ENCODE assay signal across 9 mouse cellular contexts in genomic region chr11:51391548-51391947, GRCm38 (mm10).
DNase-seq lines count a peak whose midpoint lies in the region; ATAC-seq and TF ChIP-seq lines count a peak whose summit lies in the region.
"Had no signal": no experiment of that assay in that cellular context is flagged by ENCODE, and none has a peak within 500 bp of the region (broad histone marks: within the 10 kb centered on the region; RNA-seq: fewer than 3 reads in every experiment).

No protein-coding gene starts in this region.

- peak overlapping the region; percentile 0; the same call in 1 of the 2 replicates for H3K27ac ChIP-seq in forebrain, postnatal 0 days (ENCODE audit: low read depth, low read length)
- no peak overlapping the region; the same call in 1 of the 2 replicates for H3K27ac ChIP-seq in left cerebral cortex, adult 2 months
- H3K27ac ChIP-seq: lung, embryonic 15.5 days had no signal

- intact Hi-C loops in left cerebral cortex, adult 2 months (cut with DNase I), result loop anchor here (2.0 to 5.0 kb wide), 3 partner anchors 49 to 111 kb away; no protein-coding TSS in a partner anchor

- H3K27me3 ChIP-seq in forebrain, postnatal 0 days (ENCODE audit: insufficient read depth, low read length), result no peaks in the 10 kb centered on the region
- H3K27me3 ChIP-seq: lung, embryonic 15.5 days had no signal

- no peak overlapping the region for H3K9ac ChIP-seq in forebrain, postnatal 0 days
- H3K9ac ChIP-seq: lung, embryonic 15.5 days had no signal

- no peak for TF ChIP-seq CTCF in forebrain, postnatal 0 days (IDR thresholded peaks at IDR 0.05; ENCODE audit: low read depth)
- TF ChIP-seq CTCF in left cerebral cortex, adult 2 months (IDR thresholded peaks at IDR 0.05), result no peak

- H3K4me1 ChIP-seq in forebrain, postnatal 0 days (ENCODE audit: insufficient read depth), result no peaks in the 10 kb centered on the region

- 30% methylated on average over 4 of the region's 4 CpGs for WGBS in forebrain, postnatal 0 days

- no peaks in the 10 kb centered on the region for H3K9me3 ChIP-seq in forebrain, postnatal 0 days (ENCODE audit: low read length)
- H3K9me3 ChIP-seq: lung, embryonic 15.5 days had no signal

- H3K36me3 ChIP-seq in forebrain, postnatal 0 days (ENCODE audit: insufficient read depth), result no peaks in the 10 kb centered on the region
- H3K36me3 ChIP-seq: lung, embryonic 15.5 days had no signal

- DNase-seq in heart, adult 11 months, result peak; percentile 82
- DNase-seq in heart, adult 8-10 months (ENCODE audit: low spot score), result no peak
- DNase-seq in forebrain, postnatal 0 days, result peak; percentile 81
- peak; percentile 26 to 58 for DNase-seq in left cerebral cortex, adult 2 months (ENCODE audit: extremely low spot score in 1 of 2, low spot score in 2 of 2)
- DNase-seq in right cerebral cortex, postnatal 14 days, result peak; percentile 31
- no peak for DNase-seq in urinary bladder, postnatal 36 days (ENCODE audit: low spot score in 2 of 2)
- no peak for DNase-seq in T-cell, adult 2 months (ENCODE audit: low spot score)

- ATAC-seq in forebrain, postnatal 0 days, result peak; percentile 96
- no peak for ATAC-seq in CD4-positive, CD25-positive, alpha-beta regulatory T cell, adult 4 months

- H3K4me3 ChIP-seq in forebrain, postnatal 0 days (ENCODE audit: low read depth, low read length), result no peak overlapping the region
- H3K4me3 ChIP-seq in left cerebral cortex, adult 2 months, result no peak overlapping the region
- H3K4me3 ChIP-seq: lung, embryonic 15.5 days had no signal

- H3K4me2 ChIP-seq in forebrain, postnatal 0 days (ENCODE audit: low read depth), result no peak overlapping the region
- H3K4me2 ChIP-seq: lung, embryonic 15.5 days had no signal

Comparison
In these comparisons a context has a peak if more than half of its experiments do, and no peak if none do; other contexts are left out.
1. DNase-seq: peak in heart, adult 11 months (single experiment), forebrain, postnatal 0 days (single experiment), left cerebral cortex, adult 2 months (2 of 2) and right cerebral cortex, postnatal 14 days (single experiment); none in heart, adult 8-10 months (single experiment), urinary bladder, postnatal 36 days (0 of 2) and T-cell, adult 2 months (single experiment).